Mouse (Mus musculus) gastrocnemius, postnatal 36 days (tissue): Measurements from ENCODE around the gene Nek6. TPM values are rescaled to one million over a fixed set of nuclear protein-coding genes. Genes with fewer than 3 reads are reported as not detected.
A peak's percentile ranks its signal among the peaks of the same experiment; 100 is the strongest.

Experiments used
- DNase-seq, 2 experiments: peaks; one replicate each; pipeline ENCODE4 v3.0.0; 2022
- intact Hi-C: fragments of 180-260 bp; cut with DNase I; formaldehyde crosslinking; loops from one replicate; pipeline ENCODE4 v1.15.1; 2025
- total RNA-seq, 2 experiments: library from RNA; stranded (reverse); gene quantifications; 2 replicates each; pipeline ENCODE4 v1.2.3; 2021

The Nek6 gene
- total RNA-seq, 2 experiments from 2014 or later = 6.9 to 11.2 TPM

GRCm38 (mm10) chr2:38612596-38612995 lies 101.2 kb downstream of the Nek6 start:
- intact Hi-C loops = no loop called here
- DNase-seq = no peak

GRCm38 (mm10) chr2:38613576-38613975 lies 102.1 kb downstream of the Nek6 start:
- DNase-seq = no peak
- intact Hi-C loops = no loop called here

- intact Hi-C loops = no loop called here
- no peak for DNase-seq
Measured at GRCm38 (mm10) chr2:38614437-38614836, 103.0 kb downstream of the Nek6 start.

- no peak for DNase-seq
- intact Hi-C loops = no loop called here
Measured at GRCm38 (mm10) chr2:38616072-38616471, 104.6 kb downstream of the Nek6 start.

GRCm38 (mm10) chr2:38616956-38617872 lies 105.8 kb downstream of the Nek6 start:
- intact Hi-C loops = no loop called here

GRCm38 (mm10) chr2:38619777-38620176 lies 108.3 kb downstream of the Nek6 start:
- DNase-seq = no peak
- intact Hi-C loops = no loop called here

More at GRCm38 (mm10) chr2:38616956-38617872, 105.8 kb downstream of the Nek6 start:
- DNase-seq = no peak

GRCm38 (mm10) chr2:38621076-38621475 lies 109.6 kb downstream of the Nek6 start:
- intact Hi-C loops = no loop called here
- no peak for DNase-seq

- no peak for DNase-seq
- intact Hi-C loops = no loop called here
Measured at GRCm38 (mm10) chr2:38621610-38622021, 110.2 kb downstream of the Nek6 start.

- no peak for DNase-seq
- intact Hi-C loops = no loop called here
Measured at GRCm38 (mm10) chr2:38623411-38623810, 112.0 kb downstream of the Nek6 start.

GRCm38 (mm10) chr2:38623821-38624590 lies 112.6 kb downstream of the Nek6 start:
- intact Hi-C loops = no loop called here
- DNase-seq = no peak

GRCm38 (mm10) chr2:38628801-38629200 lies 117.4 kb downstream of the Nek6 start:
- no peak for DNase-seq

GRCm38 (mm10) chr2:38629451-38629850 lies 118.0 kb downstream of the Nek6 start:
- intact Hi-C loops = no loop called here
- DNase-seq = no peak

More at GRCm38 (mm10) chr2:38628801-38629200, 117.4 kb downstream of the Nek6 start:
- intact Hi-C loops = no loop called here

GRCm38 (mm10) chr2:38630574-38630973 lies 119.1 kb downstream of the Nek6 start:
- no peak for DNase-seq
- intact Hi-C loops = no loop called here

- DNase-seq = no peak
- intact Hi-C loops = no loop called here
Measured at GRCm38 (mm10) chr2:38637716-38638267, 126.3 kb downstream of the Nek6 start.

GRCm38 (mm10) chr2:38641761-38642160 lies 130.3 kb downstream of the Nek6 start:
- DNase-seq = no peak
- intact Hi-C loops = no loop called here

GRCm38 (mm10) chr2:38643625-38644427 lies 132.4 kb downstream of the Nek6 start, which contains the start of gene Psmb7:
Gene Psmb7, minus strand, starts transcription at chr2:38644087.
- DNase-seq = peak; percentile 80 to 86
- intact Hi-C loops = no loop called here
